Mouse (Mus musculus) heart, postnatal 36 days (tissue): ENCODE measurements at regions not wholly inside any gene's neighbourhood (a gene's known extent, or its start where the extent isn't known, plus 50 kb on each side); places are given as distances from the start of the nearest gene placed in this dataset.
"Not testable (repeated sequence)": the region's sequence is repeated elsewhere in the genome, so short reads cannot be mapped to it uniquely, and the experiment has no call there.

Experiments
- DNase-seq, 2 experiments: peaks; one replicate each; pipeline ENCODE4 v3.0.0; 2021 to 2022
- intact Hi-C: fragments of 180-260 bp; cut with DNase I; formaldehyde crosslinking; loops from one replicate; pipeline ENCODE4 v1.15.1; 2025

GRCm38 (mm10) chr4:66691598-66692220 lies 135.7 kb upstream of the Tlr4 start:
- intact Hi-C loops = no loop called here
- DNase-seq = no peak

- intact Hi-C loops = no loop called here
- no peak for DNase-seq
These were observed 133.3 kb upstream of the Tlr4 start for GRCm38 (mm10) chr4:66693982-66694578.

DNA sequence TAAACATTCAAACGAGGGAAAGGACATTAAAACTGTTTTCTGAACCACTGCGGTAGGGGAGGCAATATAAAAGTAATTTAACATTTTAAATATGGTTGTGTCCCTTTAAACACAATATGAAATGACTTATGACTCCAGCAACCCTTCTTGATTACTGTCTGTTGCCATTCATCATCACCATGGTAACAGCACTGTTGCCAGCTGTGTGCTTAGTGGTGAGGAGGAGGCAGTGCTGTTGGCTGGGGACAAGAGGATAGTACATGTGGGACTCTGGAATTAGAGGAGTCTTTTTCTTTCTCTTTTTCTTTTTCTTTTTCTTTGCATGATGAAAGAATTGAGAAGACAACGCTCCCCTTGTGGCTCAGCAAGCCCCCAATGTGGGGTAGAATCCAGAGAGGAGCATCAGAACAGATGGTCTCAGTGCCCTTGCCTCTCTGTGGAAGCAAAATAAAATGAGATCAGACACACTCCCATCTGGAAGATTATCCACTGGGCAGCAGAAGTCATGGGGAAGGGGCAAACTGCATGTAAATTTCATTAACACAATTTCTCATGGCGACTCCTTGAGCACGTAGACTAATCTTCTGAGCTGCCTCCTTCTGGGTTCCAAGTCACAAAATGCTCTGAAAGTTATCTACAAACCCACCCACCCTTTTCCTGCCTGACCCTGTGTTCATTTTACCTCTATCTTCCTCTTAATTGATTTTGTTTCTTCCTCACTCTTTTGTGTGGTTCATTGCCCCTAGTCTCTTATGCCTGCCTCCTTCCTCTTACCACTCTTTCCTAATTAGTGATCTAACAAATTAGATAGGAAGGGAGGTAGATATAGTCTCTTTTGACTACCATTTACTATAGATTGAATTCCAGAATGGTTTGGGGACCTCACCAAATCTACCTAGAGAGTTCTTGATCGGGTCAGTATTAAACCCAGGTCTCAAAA lies 111.3 kb upstream of the Tlr4 start:
- intact Hi-C loops = no loop called here
- no peak for DNase-seq

- DNase-seq = no peak
- intact Hi-C loops = no loop called here
These were observed 90.0 kb upstream of the Tlr4 start for GRCm38 (mm10) chr4:66737407-66737806.

DNA sequence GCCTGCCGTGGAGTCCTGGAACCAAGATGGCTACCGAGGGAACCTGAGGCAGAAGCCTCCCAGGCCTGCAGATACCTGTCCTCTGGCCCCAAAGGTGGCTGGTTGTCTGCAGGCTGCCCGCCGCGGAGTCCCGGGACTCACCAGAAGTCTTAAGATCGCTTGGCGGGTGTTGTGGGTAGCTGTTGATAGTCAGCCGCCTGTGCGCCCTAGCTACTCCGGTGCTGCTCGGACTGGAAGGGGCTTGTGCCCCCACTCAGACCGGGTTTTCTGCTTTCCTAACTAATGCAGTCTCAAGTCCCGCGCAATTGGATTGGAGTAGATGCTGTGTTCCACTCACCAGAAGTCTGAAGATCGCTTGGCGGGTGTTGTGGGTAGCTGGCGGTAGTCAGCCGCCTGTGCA lies 84.0 kb upstream of the Tlr4 start:
- DNase-seq, intact Hi-C loops: not testable (repeated sequence)

GRCm38 (mm10) chr4:66768762-66769161 lies 58.6 kb upstream of the Tlr4 start:
- DNase-seq = peak; percentile 41 to 69

More at GRCm38 (mm10) chr4:66768762-66769161, 58.6 kb upstream of the Tlr4 start:
- intact Hi-C loops = no loop called here
